Mouse (Mus musculus) embryonic facial prominence, embryonic 15.5 days (tissue): ENCODE measurements around the gene Zfp949. TPM values are rescaled to one million over a fixed set of nuclear protein-coding genes. Genes with fewer than 3 reads are reported as not detected.
"Not testable (repeated sequence)": the region's sequence is repeated elsewhere in the genome, so short reads cannot be mapped to it uniquely, and the experiment has no call there.

Source experiments
- ATAC-seq: fragments of 200-750 bp; cut with Nextera tagmentation; 2 replicates; pipeline ENCODE4 v1.8.0; 2017; ENCODE audit warnings: low read depth, moderate TSS enrichment; ENCODE audit not compliant: insufficient number of reproducible peaks, low FRiP score, low TSS enrichment
- H3K27ac ChIP-seq: fragments of 300-500 bp; sonication (generic); replicated peaks from 2 replicates; pipeline ENCODE4 v1.5.1; 2015; ENCODE audit warnings: mild to moderate bottlenecking, inconsistent platforms
- H3K27me3 ChIP-seq: fragments of 300-500 bp; sonication (generic); 2 replicates; pipeline ENCODE4 v1.6.1; 2015; ENCODE audit warnings: inconsistent platforms
- H3K36me3 ChIP-seq: fragments of 300-500 bp; sonication (generic); 2 replicates; pipeline ENCODE4 v1.6.1; 2015; ENCODE audit warnings: mild to moderate bottlenecking, inconsistent platforms
- H3K4me1 ChIP-seq: fragments of 300-500 bp; sonication (generic); 2 replicates; pipeline ENCODE4 v1.6.1; 2015; ENCODE audit warnings: inconsistent platforms
- H3K4me2 ChIP-seq: fragments of 300-500 bp; sonication (generic); replicated peaks from 2 replicates; pipeline ENCODE4 v1.6.1; 2015; ENCODE audit warnings: mild to moderate bottlenecking, inconsistent platforms
- H3K4me3 ChIP-seq: fragments of 300-500 bp; sonication (generic); replicated peaks from 2 replicates; pipeline ENCODE4 v1.5.1; 2015; ENCODE audit warnings: mild to moderate bottlenecking, inconsistent platforms
- H3K9ac ChIP-seq: fragments of 300-500 bp; sonication (generic); 2 replicates; pipeline ENCODE4 v1.6.1; 2015; ENCODE audit warnings: inconsistent platforms
- H3K9me3 ChIP-seq: fragments of 300-500 bp; sonication (generic); replicated peaks from 2 replicates; pipeline ENCODE4 v1.6.1; 2016; ENCODE audit warnings: inconsistent platforms
- WGBS: fragments of 180-500 bp; shearing (Covaris S2); methylation state at CpG from one replicate; pipeline ENCODE4 v1.1.7; 2015; 5-methylcytosine and 5-hydroxymethylcytosine counted together
- polyA plus RNA-seq: library from polyadenylated mRNA; unstranded; fragments of >200 nt; fragmentation: Nextera tagmentation; extraction: Ambion mirVana; gene quantifications from 2 replicates; pipeline ENCODE4 v1.2.1, GENCODE M21; 2015

Gene Zfp949
- polyA plus RNA-seq, 1 experiment from 2014 or later, result 14.1 TPM

DNA sequence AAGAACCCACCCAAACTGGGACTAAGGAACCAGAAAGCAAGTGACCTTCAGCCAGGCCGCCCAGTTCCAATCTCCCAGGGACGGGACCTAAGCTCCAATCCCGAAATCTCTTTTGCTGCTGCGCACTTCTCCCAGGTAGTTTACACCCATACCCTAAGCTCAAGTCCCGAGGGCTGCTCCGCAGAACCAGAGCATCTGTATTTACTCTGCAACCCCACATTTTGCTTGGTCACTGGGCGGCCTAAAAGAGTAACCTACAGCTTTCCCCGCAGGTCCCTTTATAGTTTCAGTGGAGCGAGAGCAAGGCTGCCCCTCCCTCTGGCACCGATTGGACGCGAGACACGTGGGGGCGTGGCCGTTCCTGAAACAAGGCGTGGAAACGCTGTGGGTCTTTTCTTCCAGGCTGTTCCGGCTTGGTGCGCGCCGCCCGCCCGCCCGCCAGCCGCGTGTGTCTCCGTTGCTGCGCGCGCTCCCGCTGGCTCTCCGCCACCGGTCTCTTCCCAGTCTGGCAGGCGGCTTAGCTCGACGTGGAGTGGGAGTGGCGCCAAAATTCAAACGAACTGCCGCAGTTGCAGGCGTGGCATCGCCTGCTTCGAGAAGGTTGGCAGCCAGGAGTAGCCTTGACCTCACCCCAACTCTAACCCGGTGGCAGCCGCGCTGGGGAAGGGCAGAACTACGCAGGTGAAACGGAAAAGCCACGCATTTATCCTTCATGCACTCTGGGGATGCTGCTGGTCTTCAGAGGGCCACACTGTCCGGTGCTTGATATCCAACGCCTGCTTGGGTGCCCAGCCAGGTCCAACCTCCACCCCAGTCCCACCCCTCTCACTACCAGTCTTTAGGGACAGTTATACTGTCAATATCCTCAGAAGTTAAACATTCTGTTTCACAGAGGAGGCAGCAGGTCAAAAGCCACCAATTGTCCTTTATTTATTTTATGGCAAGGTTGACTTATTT lies 51.7 kb downstream of the Zfp949 start:
- ATAC-seq, result peak; percentile 97
- not testable (repeated sequence) for H3K9me3 ChIP-seq, H3K36me3 ChIP-seq, H3K27ac ChIP-seq, H3K27me3 ChIP-seq, H3K4me1 ChIP-seq, H3K9ac ChIP-seq
- peak overlapping the region; percentile 54 for H3K4me2 ChIP-seq
- WGBS, result 1% methylated on average over 46 of the region's 50 CpGs
- H3K4me3 ChIP-seq, result peak overlapping the region; percentile 42

Other genes starting within 250 kb of the Zfp949 start
- gene Nt5e, start 220.8 kb upstream of the Zfp949 start, polyA plus RNA-seq, result 18.9 and 20.6 TPM in 2 replicates
- 26.5 and 29.0 TPM in 2 replicates for gene Snx14, start 109.1 kb upstream of the Zfp949 start, polyA plus RNA-seq
- 0.54 and 0.71 TPM in 2 replicates for gene Gm20537, start 91.4 kb upstream of the Zfp949 start, polyA plus RNA-seq
- gene Syncrip, start 65.4 kb upstream of the Zfp949 start, polyA plus RNA-seq, result 83.1 and 86.0 TPM in 2 replicates
- not detected in 2 replicates for gene Trim43a, start 32.9 kb downstream of the Zfp949 start, polyA plus RNA-seq
- 34.1 and 40.2 TPM in 2 replicates for gene Mthfsl, start 172.3 kb downstream of the Zfp949 start, polyA plus RNA-seq
- gene Bcl2a1d, start 183.9 kb downstream of the Zfp949 start, polyA plus RNA-seq, result not detected in 2 replicates